Mouse (Mus musculus): Measurements from ENCODE around the gene Tnxb. TPM values are rescaled to one million over a fixed set of nuclear protein-coding genes. Genes with fewer than 3 reads are reported as not detected.

Gene Tnxb
- polyA plus RNA-seq, 1 experiment from 2014 or later: 0.52 TPM

- peak; percentile 84 for ATAC-seq (ENCODE audit: low FRiP score, low TSS enrichment)
- Histone ChIP-seq H3K4me1 (ENCODE audit: insufficient read depth, low read length) (peaks cover 16% of the 10 kb centered on the region; the same call in 1 of the 2 replicates), H3K36me3 (ENCODE audit: insufficient read depth, low read length) (peaks cover 33% of the 10 kb centered on the region), H3K4me2 (replicated peaks; ENCODE audit: low read depth, low read length) (no peak overlapping the region), H3K9ac (replicated peaks; ENCODE audit: low read length) (no peak overlapping the region), H3K4me3 (ENCODE audit: low read length) (no peak overlapping the region), H3K27me3 (ENCODE audit: insufficient read depth, low read length) (peaks cover 16% of the 10 kb centered on the region), H3K9me3 (ENCODE audit: low read length) (no peaks in the 10 kb centered on the region), H3K27ac (ENCODE audit: low read length) (peak overlapping the region; percentile 68; the same call in 1 of the 2 replicates)
- WGBS: 44% methylated on average over 4 of the region's 4 CpGs
These were observed 14.7 kb upstream of the Tnxb start for GRCm38 (mm10) chr17:34655581-34655991.

- Histone ChIP-seq H3K4me1 (ENCODE audit: insufficient read depth, low read length) (peaks cover 26% of the 10 kb centered on the region), H3K27ac (ENCODE audit: low read length) (no peak overlapping the region), H3K4me3 (ENCODE audit: low read length) (no peak overlapping the region), H3K4me2 (replicated peaks; ENCODE audit: low read depth, low read length) (no peak overlapping the region), H3K27me3 (ENCODE audit: insufficient read depth, low read length) (peaks cover 21% of the 10 kb centered on the region), H3K9me3 (ENCODE audit: low read length) (no peaks in the 10 kb centered on the region), H3K9ac (replicated peaks; ENCODE audit: low read length) (no peak overlapping the region), H3K36me3 (ENCODE audit: insufficient read depth, low read length) (peaks cover 22% of the 10 kb centered on the region)
- no peak for ATAC-seq (ENCODE audit: low FRiP score, low TSS enrichment)
- 65% methylated on average over 8 of the region's 8 CpGs for WGBS
These were observed 13.7 kb upstream of the Tnxb start for GRCm38 (mm10) chr17:34656666-34657065.

- Histone ChIP-seq H3K27me3 (ENCODE audit: insufficient read depth, low read length) (peaks cover 22% of the 10 kb centered on the region), H3K27ac (ENCODE audit: low read length) (no peak overlapping the region), H3K9me3 (ENCODE audit: low read length) (no peaks in the 10 kb centered on the region), H3K4me3 (ENCODE audit: low read length) (no peak overlapping the region), H3K4me1 (ENCODE audit: insufficient read depth, low read length) (peaks cover 27% of the 10 kb centered on the region), H3K4me2 (replicated peaks; ENCODE audit: low read depth, low read length) (no peak overlapping the region), H3K9ac (replicated peaks; ENCODE audit: low read length) (no peak overlapping the region), H3K36me3 (ENCODE audit: insufficient read depth, low read length) (peaks cover 16% of the 10 kb centered on the region)
- ATAC-seq (ENCODE audit: low FRiP score, low TSS enrichment): no peak
- 27% methylated on average over 2 of the region's 2 CpGs for WGBS
These were observed 13.1 kb upstream of the Tnxb start for GRCm38 (mm10) chr17:34657271-34657670.

- no peak for ATAC-seq (ENCODE audit: low FRiP score, low TSS enrichment)
- Histone ChIP-seq H3K4me1 (ENCODE audit: insufficient read depth, low read length) (peaks cover 27% of the 10 kb centered on the region), H3K27ac (ENCODE audit: low read length) (no peak overlapping the region), H3K36me3 (ENCODE audit: insufficient read depth, low read length) (peaks cover 9% of the 10 kb centered on the region), H3K4me3 (ENCODE audit: low read length) (no peak overlapping the region), H3K9me3 (ENCODE audit: low read length) (no peaks in the 10 kb centered on the region), H3K27me3 (ENCODE audit: insufficient read depth, low read length) (peaks cover 22% of the 10 kb centered on the region), H3K9ac (replicated peaks; ENCODE audit: low read length) (no peak overlapping the region), H3K4me2 (replicated peaks; ENCODE audit: low read depth, low read length) (no peak overlapping the region)
- 77% methylated on average over 2 of the region's 2 CpGs for WGBS
These were observed 12.2 kb upstream of the Tnxb start for GRCm38 (mm10) chr17:34658145-34658544.

- H3K27me3 ChIP-seq (ENCODE audit: insufficient read depth, low read length): peaks cover 24% of the 10 kb centered on the region
- 71% methylated on average over 3 of the region's 3 CpGs for WGBS
These were observed 11.7 kb upstream of the Tnxb start for GRCm38 (mm10) chr17:34658591-34658990.

GRCm38 (mm10) chr17:34659181-34659896 lies 11.0 kb upstream of the Tnxb start:
- ATAC-seq (ENCODE audit: low FRiP score, low TSS enrichment): no peak
- 58% methylated on average over 12 of the region's 12 CpGs for WGBS
- peaks cover 24% of the 10 kb centered on the region for H3K27me3 ChIP-seq (ENCODE audit: insufficient read depth, low read length)

More at GRCm38 (mm10) chr17:34658591-34658990, 11.7 kb upstream of the Tnxb start:
- no peak overlapping the region for H3K4me2 ChIP-seq (replicated peaks; ENCODE audit: low read depth, low read length)
- H3K9ac ChIP-seq (replicated peaks; ENCODE audit: low read length): no peak overlapping the region
- no peak for ATAC-seq (ENCODE audit: low FRiP score, low TSS enrichment)
- H3K36me3 ChIP-seq (ENCODE audit: insufficient read depth, low read length): 0 out of 2 replicates have a peak, but pooled peaks cover 5% of the 10 kb centered on the region
- H3K9me3 ChIP-seq (ENCODE audit: low read length): no peaks in the 10 kb centered on the region
- H3K27ac ChIP-seq (ENCODE audit: low read length): no peak overlapping the region
- H3K4me1 ChIP-seq (ENCODE audit: insufficient read depth, low read length): peaks cover 27% of the 10 kb centered on the region
- no peak overlapping the region for H3K4me3 ChIP-seq (ENCODE audit: low read length)

GRCm38 (mm10) chr17:34659897-34660214 lies 10.5 kb upstream of the Tnxb start:
- Histone ChIP-seq H3K27me3 (ENCODE audit: insufficient read depth, low read length) (peaks cover 24% of the 10 kb centered on the region), H3K9ac (replicated peaks; ENCODE audit: low read length) (no peak overlapping the region), H3K36me3 (ENCODE audit: insufficient read depth, low read length) (no peaks in the 10 kb centered on the region), H3K4me2 (replicated peaks; ENCODE audit: low read depth, low read length) (no peak overlapping the region), H3K9me3 (ENCODE audit: low read length) (no peaks in the 10 kb centered on the region), H3K4me1 (ENCODE audit: insufficient read depth, low read length) (peaks cover 25% of the 10 kb centered on the region), H3K4me3 (ENCODE audit: low read length) (no peak overlapping the region), H3K27ac (ENCODE audit: low read length) (no peak overlapping the region)
- WGBS: 57% methylated on average over 3 of the region's 3 CpGs
- ATAC-seq (ENCODE audit: low FRiP score, low TSS enrichment): no peak

More at GRCm38 (mm10) chr17:34659181-34659896, 11.0 kb upstream of the Tnxb start:
- Histone ChIP-seq H3K27ac (ENCODE audit: low read length) (no peak overlapping the region), H3K9ac (replicated peaks; ENCODE audit: low read length) (no peak overlapping the region), H3K36me3 (ENCODE audit: insufficient read depth, low read length) (0 out of 2 replicates have a peak, but pooled peaks cover 3% of the 10 kb centered on the region), H3K4me3 (ENCODE audit: low read length) (no peak overlapping the region), H3K4me1 (ENCODE audit: insufficient read depth, low read length) (peaks cover 27% of the 10 kb centered on the region), H3K4me2 (replicated peaks; ENCODE audit: low read depth, low read length) (no peak overlapping the region), H3K9me3 (ENCODE audit: low read length) (no peaks in the 10 kb centered on the region)

GRCm38 (mm10) chr17:34660259-34660820 lies 10.0 kb upstream of the Tnxb start:
- 29% methylated on average over 10 of the region's 11 CpGs for WGBS
- no peaks in the 10 kb centered on the region for H3K36me3 ChIP-seq (ENCODE audit: insufficient read depth, low read length)
- no peaks in the 10 kb centered on the region for H3K9me3 ChIP-seq (ENCODE audit: low read length)
- H3K27me3 ChIP-seq (ENCODE audit: insufficient read depth, low read length): peaks cover 24% of the 10 kb centered on the region
- no peak for ATAC-seq (ENCODE audit: low FRiP score, low TSS enrichment)
- no peak overlapping the region for H3K4me2 ChIP-seq (replicated peaks; ENCODE audit: low read depth, low read length)
- peaks cover 21% of the 10 kb centered on the region for H3K4me1 ChIP-seq (ENCODE audit: insufficient read depth, low read length)
- H3K9ac ChIP-seq (replicated peaks; ENCODE audit: low read length): no peak overlapping the region
- H3K4me3 ChIP-seq (ENCODE audit: low read length): no peak overlapping the region
- no peak overlapping the region for H3K27ac ChIP-seq (ENCODE audit: low read length)

GRCm38 (mm10) chr17:34661121-34661591 lies 9.2 kb upstream of the Tnxb start:
- H3K36me3 ChIP-seq (ENCODE audit: insufficient read depth, low read length): no peaks in the 10 kb centered on the region
- H3K4me2 ChIP-seq (replicated peaks; ENCODE audit: low read depth, low read length): peak overlapping the region; percentile 53
- 3% methylated on average over 19 of the region's 19 CpGs for WGBS
- H3K9me3 ChIP-seq (ENCODE audit: low read length): no peaks in the 10 kb centered on the region
- H3K27me3 ChIP-seq (ENCODE audit: insufficient read depth, low read length): peaks cover 24% of the 10 kb centered on the region
- peaks cover 14% of the 10 kb centered on the region for H3K4me1 ChIP-seq (ENCODE audit: insufficient read depth, low read length)
- H3K9ac ChIP-seq (replicated peaks; ENCODE audit: low read length): peak overlapping the region; percentile 34; the same call in 1 of the 2 replicates
- H3K27ac ChIP-seq (ENCODE audit: low read length): no peak overlapping the region
- H3K4me3 ChIP-seq (ENCODE audit: low read length): peak overlapping the region; percentile 28
- peak; percentile 25; the same call in 1 of the 2 replicates for ATAC-seq (ENCODE audit: low FRiP score, low TSS enrichment)

GRCm38 (mm10) chr17:34662468-34662867 lies 7.9 kb upstream of the Tnxb start:
- H3K4me1 ChIP-seq (ENCODE audit: insufficient read depth, low read length): peaks cover 14% of the 10 kb centered on the region
- 90% methylated on average over 1 of the region's 1 CpGs for WGBS
- no peaks in the 10 kb centered on the region for H3K36me3 ChIP-seq (ENCODE audit: insufficient read depth, low read length)
- H3K4me2 ChIP-seq (replicated peaks; ENCODE audit: low read depth, low read length): no peak overlapping the region
- H3K27me3 ChIP-seq (ENCODE audit: insufficient read depth, low read length): peaks cover 24% of the 10 kb centered on the region
- no peaks in the 10 kb centered on the region for H3K9me3 ChIP-seq (ENCODE audit: low read length)
- no peak overlapping the region for H3K27ac ChIP-seq (ENCODE audit: low read length)
- H3K9ac ChIP-seq (replicated peaks; ENCODE audit: low read length): no peak overlapping the region
- no peak for ATAC-seq (ENCODE audit: low FRiP score, low TSS enrichment)
- H3K4me3 ChIP-seq (ENCODE audit: low read length): no peak overlapping the region
